Mouse (Mus musculus): ENCODE results near the gene Hepacam. TPM values are rescaled to one million over a fixed set of nuclear protein-coding genes. Genes with fewer than 3 reads are reported as not detected.

The Hepacam gene
- polyA plus RNA-seq, 1 experiment: 0.32 TPM

DNA sequence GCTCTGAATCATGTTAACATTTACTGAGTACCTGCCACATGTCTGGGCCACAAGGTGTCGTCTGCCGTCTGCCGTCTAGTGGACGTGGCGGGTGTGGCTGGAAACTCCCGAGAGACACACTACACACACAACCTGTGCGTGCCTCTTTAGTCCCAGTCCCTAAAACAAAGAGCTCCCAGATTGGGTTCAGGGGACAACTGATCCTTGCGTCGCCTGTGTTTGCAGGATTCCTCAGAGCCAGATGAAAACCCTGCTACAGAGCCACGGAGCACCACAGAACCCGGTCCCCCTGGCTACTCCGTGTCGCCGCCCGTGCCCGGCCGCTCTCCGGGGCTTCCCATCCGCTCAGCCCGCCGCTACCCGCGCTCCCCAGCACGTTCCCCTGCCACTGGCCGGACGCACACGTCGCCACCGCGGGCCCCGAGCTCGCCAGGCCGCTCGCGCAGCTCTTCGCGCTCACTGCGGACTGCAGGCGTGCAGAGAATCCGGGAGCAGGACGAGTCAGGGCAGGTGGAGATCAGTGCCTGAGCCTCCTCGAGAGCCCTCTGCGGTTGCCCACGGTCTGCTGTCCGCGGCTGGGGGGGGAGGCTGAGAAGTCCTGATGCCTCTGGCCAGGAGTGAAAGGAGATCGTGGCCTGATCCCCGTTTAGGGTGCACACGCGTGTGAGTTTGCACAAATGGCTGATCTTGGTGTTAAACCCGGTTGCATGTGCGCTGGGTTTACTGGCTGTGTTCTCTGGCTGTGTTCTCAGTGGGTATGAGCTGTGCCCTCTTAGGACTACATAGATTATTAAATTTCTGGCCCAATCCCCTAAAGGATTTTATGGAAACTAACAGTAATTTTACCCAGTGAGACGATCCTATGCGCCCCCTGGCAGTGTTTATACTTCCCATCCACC, 17.4 kb downstream of the Hepacam start:
- DNase-seq (ENCODE audit: low read depth): no peak

DNA sequence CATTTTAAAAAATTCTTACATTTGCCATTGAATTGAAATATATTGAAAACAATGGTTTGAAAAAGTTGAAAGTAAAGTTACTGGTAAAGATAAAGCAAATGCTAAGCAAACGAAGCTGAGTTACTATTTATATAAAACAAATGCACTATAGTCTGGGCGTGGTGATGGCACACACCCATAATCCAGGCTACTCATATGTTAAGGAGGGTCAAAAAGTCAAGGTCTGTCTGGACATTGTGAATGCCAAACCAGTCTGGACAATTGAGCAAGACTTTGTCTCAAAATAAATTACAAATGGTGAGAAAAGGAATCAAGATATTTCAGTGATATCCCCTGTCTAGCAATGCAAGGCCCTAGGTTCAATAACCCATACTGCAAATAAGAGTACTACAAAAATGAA, 23.7 kb downstream of the Hepacam start:
- DNase-seq (ENCODE audit: low read depth): no peak

DNA sequence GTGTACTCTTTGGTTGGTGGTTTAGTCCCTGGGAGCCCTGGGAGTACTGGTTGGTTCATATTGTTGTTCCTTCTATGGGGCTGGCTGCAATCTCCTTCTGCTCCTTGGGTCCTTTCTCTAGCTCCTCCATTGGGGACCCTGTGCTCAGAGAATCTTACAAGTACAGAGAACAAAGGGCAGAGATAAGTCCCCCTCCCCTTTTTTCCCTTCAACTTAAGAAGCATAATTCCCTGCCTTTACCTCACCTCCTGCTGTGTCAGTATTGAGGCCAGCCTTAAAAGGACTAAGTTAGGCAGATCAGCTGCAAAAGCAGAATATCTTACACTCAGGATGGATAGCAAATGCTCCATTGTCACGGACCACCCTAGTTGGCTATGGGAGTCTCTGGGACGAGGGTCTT, 24.9 kb downstream of the Hepacam start:
- no peak for DNase-seq (ENCODE audit: low read depth)

DNA sequence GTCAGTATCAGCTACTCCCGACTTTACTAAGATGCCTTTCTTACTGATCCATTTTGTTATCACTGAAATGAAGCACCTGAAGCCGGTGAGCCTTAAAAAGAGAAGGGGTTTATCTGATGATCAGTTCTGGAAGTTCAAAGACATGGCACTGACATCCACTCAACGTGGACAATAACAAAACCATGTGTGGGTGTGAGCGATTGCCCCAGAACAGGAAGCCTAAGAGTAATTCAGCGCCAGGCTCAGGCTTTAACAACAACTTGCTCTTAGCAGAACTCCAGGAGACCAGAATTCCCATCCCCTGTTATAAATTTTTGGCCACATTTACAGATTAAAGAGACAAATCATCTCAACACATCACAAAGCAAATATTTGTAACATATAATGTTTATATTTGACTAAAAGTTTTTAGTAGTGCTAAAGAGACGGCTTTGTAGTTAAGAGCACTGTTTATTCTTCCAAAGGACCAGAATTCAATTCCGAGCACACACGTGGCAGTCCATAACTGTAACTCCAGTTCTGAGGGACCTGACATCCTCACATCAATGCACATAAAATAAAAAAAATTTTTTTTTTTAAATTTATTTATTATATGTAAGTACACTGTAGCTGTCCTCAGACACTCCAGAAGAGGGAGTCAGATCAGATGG, 26.5 kb downstream of the Hepacam start:
- no peak for DNase-seq (ENCODE audit: low read depth)

DNA sequence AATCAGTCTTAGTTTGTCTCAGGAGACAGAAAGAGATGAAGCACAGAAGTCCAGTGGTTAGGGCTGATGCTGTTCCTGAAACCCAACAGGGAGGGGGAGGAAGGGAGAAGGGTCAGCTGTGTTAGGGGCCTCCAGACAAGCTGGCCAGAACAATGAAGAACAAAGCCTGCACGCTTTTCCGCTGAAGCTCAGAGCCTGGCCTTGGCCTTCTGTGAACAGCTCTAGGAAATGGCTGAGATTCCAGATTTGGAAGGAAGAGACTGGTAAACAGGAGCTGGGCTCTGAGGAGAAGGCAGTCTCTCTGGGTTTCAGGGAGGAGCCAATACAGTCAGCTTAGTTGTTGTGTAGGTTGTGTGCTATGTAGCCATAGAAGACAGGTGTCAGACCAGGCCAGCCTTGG, 33.4 kb downstream of the Hepacam start:
- DNase-seq (ENCODE audit: low read depth): no peak

DNA sequence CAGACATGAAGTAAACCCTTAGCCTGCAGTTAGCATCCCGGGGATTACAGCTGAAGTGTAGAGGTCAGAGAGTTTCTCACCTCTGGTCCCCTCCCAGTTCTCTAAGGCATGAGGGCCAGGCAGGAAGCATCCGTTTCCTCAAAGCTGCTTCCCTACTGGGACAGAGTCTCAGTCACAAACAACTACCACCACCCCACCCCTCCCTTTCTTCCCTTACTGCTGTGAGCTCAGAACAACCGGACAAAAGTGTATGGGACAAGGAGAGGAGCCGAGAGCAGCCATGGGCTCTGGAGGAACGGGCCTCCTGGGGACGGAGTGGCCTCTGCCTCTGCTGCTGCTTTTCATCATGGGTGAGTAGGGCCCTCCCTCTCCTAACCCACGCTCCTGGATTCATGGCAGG, 34.7 kb downstream of the Hepacam start, which contains the start of gene Robo4:
TSS of gene Robo4 (plus strand) at position 96 of the 400 bp plus-strand sequence.
- no peak for DNase-seq (ENCODE audit: low read depth)

DNA sequence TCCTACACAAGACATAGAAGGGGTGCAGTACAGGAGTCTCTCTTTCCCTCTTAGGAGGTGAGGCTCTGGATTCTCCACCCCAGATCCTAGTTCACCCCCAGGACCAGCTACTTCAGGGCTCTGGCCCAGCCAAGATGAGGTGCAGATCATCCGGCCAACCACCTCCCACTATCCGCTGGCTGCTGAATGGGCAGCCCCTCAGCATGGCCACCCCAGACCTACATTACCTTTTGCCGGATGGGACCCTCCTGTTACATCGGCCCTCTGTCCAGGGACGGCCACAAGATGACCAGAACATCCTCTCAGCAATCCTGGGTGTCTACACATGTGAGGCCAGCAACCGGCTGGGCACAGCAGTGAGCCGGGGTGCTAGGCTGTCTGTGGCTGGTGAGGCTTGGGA, 35.4 kb downstream of the Hepacam start:
- DNase-seq (ENCODE audit: low read depth): no peak

DNA sequence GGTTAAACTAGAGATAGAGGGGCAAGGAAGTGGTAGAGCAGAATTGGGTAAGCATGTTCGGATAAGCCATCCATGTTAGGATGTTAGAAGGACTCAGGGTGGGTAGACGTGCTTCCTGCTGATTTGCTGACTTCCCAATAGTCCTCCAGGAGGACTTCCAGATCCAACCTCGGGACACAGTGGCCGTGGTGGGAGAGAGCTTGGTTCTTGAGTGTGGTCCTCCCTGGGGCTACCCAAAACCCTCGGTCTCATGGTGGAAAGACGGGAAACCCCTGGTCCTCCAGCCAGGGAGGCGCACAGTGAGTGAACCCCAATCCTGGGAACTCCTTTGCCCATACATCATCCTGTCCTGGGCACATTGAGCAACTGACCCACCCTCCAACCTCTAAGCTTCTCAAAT, 35.9 kb downstream of the Hepacam start:
- DNase-seq (ENCODE audit: low read depth): no peak

DNA sequence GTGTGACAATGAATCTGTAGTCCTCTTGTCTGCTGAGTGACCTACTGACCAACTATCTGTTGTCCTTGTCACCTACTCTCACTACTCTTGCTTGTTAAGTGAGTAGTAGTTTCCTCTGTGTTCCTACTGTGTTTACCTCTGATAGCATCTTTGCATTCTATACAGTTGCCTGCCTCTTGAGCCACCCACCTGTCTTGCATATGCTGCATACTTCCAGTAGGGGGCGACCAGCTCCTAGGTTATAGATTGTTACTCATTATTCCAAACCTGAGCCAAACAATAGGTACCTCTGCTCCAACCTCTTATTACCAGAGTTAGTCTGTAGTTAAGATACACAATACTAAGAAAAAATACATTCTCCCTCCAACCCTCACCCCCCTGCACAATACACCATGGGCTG, 39.2 kb downstream of the Hepacam start:
- DNase-seq (ENCODE audit: low read depth): no peak

DNA sequence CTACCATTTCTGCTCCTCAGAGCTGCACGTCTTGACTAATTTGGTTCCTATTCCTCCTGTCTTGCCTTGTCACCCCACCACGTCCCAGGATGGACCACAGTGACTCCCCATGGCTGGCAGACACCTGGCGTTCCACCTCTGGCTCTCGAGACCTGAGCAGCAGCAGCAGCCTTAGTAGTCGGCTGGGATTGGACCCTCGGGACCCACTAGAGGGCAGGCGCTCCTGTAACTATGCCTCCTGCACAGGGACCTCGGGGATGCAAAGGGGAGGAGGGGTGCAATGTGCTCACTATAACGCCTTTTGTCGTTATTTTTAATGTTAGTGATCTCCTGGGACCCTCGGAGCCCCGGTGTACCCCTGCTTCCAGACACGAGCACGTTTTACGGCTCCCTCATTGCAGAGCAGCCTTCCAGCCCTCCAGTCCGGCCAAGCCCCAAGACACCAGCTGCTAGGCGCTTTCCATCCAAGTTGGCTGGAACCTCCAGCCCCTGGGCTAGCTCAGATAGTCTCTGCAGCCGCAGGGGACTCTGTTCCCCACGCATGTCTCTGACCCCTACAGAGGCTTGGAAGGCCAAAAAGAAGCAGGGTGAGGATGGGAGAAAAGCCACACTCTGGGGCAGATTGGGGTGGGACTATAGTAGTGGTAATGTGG, 40.8 kb downstream of the Hepacam start:
- DNase-seq (ENCODE audit: low read depth): no peak

DNA sequence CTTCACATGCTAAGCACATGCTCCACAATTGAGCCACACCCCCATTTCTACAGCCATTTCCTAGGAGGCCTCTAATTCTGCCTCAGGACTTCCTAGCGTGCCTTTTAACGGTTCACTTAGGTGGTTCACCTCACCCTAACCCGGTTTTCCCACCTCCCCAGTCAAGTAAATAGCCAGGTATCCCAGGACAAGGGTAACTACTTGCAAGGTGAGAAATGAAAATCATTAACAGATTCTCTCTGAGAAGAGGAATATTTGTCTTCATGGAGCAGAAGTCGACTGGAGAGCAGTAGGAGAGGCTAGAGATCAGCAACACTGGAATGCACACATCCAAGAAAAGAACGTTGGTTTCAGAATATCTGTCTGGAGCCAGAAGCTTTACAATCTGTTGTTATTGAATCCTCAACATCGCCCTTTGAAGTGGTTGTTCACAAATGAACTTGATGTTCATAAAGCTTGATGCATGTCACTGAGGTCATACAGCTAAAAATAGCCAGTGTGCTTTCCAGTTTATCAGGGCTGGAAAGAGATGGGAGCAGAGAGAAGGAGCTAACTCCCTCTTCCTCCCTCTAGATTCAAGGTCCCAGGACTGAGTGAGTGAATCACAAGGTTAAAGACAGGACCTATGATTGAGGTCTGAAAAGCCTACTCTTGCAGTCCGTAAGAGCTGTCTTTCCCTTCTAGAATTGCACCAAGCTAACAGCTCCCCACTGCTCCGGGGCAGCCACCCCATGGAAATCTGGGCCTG, 42.7 kb downstream of the Hepacam start:
- DNase-seq (ENCODE audit: low read depth): no peak

DNA sequence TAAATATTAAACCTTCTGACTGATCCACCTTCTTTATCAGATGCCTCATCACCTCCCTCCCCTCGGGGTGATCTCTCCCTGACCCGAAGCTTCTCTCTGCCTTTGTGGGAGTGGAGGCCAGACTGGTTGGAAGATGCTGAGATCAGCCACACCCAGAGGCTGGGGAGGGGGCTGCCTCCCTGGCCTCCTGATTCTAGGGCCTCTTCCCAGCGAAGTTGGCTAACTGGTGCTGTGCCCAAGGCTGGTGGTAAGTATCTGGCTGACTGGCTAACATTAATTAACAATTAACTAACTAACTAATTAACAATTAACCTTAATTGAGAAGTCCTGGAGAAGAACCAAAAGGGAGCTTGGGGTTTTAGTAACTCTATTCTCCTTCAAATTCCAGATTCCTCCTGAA, 45.8 kb downstream of the Hepacam start:
- DNase-seq (ENCODE audit: low read depth): no peak

DNA sequence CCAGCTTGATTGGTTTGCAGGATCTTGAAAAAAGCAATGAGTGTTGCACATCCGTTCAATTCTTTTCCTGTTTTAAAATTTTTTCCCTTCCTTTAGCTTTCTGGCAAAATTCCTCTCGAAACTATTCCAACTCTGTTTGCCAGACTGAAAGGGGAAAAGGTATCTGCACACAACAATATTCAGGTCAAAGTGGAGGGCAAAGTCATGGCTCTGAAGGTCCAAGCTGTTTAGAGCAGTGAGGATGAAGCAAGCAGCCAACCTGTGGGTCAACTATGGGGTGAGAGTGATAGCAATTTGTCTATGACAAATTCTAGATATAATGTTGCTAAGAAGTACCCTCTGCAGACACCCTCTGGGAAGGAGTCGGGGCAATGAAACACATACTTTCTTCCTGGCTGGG, 47.5 kb downstream of the Hepacam start:
- DNase-seq (ENCODE audit: low read depth): no peak

DNA sequence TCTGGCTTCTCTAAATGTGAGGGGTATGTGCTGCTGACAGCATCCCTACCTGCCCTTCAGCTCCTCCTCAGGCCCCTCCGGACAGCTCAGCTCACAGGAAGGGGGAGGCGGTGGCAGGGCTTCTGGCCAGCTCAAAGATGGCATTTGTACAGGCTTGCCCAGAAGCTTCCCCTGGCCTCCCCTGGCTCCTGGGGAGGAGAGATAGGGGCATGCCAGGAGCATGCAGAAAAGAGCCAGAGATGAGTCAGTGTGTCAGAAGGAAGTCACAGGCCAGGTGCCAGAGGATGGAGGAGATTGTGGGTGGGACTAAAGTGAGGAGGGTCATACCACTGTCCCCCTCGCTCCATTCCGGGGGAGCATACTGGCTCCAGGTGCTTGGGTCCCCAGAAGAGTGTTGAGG, 51.6 kb downstream of the Hepacam start:
- no peak for DNase-seq (ENCODE audit: low read depth)

DNA sequence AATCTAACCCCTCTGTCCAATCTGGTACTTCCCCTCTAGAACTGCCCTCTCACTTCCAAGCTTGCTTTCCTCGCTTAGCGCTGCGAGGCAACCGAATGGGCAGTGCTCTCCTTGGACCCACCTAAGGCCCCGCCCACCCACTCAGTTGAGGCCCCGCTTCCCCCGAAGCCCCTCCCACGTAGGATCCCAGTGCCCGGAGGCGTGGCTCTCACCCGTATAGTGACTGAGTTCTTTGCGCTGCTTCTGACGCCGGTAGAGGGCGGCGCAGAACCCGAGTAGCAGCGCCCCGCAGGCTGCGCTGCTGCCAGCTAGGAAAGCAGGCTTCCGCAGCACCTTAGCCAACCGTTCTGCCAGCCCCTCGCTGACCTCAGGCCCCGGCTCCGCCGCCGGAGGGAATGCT, 53.5 kb downstream of the Hepacam start:
- peak; percentile 4 for DNase-seq (ENCODE audit: low read depth)

DNA sequence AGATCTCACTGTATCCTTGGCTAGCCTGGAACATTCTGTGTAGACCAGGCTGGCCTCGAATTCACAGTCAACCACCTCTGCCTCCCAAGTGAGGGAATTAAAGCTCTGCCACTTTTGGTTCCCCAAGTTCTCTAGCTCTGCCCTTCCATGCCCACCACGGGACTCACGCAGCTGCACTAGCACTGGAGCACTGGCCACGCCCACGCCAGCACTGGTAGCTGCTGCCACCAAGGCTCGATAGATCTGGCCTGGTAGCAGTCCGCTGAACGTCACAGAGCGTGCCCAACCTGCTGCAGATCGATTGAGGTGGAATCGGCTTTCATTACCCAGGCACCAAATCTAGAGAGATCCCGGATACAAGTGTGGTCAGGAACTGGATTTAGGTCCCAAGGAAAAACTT, 54.1 kb downstream of the Hepacam start:
- no peak for DNase-seq (ENCODE audit: low read depth)

DNA sequence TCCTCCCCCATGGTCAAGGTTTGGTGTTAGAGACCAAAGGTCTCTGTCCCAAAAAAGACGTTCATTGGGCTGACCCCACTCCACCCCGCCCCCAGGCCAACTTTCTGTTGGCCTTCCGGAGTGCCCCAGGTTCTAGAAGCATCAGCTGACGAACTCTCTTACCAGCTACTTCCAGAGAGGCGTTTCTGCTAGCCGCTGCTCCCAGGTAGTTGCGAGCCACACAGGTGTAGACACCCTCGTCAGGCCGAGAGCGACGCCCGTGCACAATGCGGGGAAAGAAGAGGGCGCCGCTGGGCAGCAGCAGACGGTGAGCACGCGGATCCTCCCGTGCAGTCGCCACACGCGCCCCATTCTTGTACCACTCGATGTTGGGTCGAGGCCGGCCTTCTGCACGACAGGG, 62.2 kb downstream of the Hepacam start:
- DNase-seq (ENCODE audit: low read depth): no peak

DNA sequence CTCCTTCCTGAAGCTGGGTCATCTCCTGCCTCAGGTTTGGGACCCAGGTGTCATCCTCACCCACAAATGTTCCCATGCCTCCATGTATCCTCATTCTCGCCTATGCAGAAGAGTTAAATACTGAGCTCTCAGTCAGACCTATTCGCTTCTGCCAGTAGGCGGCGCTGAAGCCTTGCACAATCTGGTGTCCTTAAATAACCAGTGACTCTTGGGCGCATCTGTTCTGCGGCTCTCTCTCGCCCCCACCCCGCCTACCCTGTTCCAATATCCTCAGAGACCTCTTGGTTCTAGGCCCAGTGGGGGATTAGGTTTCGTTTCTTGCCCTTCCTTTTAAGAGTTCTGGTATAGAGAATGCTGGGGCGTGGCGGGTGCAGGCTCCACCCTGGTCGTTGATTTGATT, 63.4 kb downstream of the Hepacam start:
- peak; percentile 9 for DNase-seq (ENCODE audit: low read depth)

DNA sequence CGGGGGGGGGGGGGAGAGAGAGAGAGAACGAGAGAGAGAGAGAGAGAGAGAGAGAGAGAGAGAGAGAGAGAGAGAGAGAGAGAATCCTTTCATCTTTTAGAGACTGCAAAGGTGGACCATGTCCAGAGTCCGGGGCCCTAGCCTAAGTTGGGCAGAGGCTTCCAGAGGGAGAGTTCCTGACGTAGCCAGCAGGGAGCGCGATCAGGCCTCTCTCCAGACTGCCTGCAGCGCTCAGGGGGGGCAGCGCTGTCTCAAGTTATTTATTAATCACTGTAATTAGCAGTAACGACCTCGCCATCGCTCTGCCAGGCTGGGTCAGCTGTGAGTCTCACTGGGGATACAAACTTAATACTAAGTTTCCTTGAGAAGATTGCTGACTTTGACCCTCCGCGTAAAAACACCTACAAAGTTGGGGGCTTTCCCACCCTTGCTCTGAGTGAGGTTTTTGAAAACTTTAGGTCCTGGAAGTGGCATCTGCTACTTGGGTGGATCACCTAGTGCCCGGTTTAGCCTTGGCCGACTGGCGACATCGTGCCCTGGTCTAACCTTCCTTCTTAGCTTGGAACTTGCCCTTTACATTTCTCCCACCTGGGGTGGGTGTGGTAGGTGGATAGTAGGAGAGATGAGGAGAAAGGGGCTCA, 65.0 kb downstream of the Hepacam start:
- DNase-seq (ENCODE audit: low read depth): no peak

DNA sequence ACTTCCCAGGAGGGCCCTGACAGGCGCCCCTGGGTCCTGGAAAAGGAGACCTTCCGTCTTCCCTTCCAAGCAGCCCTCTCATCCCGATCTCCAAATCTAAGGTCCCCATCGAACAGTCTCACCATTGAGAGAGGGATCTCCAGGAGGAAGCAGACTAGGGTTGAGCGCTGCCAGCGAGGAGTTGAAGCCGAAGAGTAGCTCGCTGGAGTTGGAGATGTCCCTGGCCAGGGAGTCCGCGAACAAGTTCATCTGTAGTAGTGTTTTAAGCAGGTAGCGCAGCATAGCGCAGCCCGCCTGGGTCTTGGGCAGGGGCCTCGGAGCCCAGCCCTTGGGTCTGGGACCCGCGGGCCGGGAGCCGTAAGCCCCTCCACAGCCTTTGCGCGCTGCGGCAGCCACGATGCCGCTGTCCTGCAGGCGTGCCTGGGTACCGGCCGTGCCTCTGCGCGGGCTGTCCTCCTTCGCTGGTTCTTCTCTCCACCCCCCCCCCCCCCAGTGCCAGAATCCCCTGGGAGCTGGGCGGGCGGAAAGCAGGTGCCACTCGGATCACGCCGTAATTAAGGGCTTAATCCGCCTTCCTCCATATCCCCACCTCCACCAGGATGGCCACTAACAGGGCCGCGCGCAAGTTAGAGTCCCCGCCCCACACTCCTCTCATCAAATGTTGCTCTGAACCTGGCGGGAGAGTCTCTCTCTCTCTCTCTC, 65.7 kb downstream of the Hepacam start, which contains the start of gene Robo3:
TSS of gene Robo3 (minus strand) at position 527 of the 702 bp plus-strand sequence.
- no peak for DNase-seq (ENCODE audit: low read depth)
